Mouse (Mus musculus): Measurements from ENCODE around the gene Vmn1r90.
"Not testable (repeated sequence)": the region's sequence is repeated elsewhere in the genome, so short reads cannot be mapped to it uniquely, and the experiment has no call there.

The Vmn1r90 gene
- long read RNA-seq, experiment 1: 0 reads
- long read RNA-seq, experiment 2: 0 reads

GRCm38 (mm10) chr7:14563406-14563805 is at the start of gene Vmn1r90:
Gene Vmn1r90, minus strand, starts transcription at chr7:14563506.
- intact Hi-C loops (cut with DNase I): no loop called here

- intact Hi-C loops (cut with DNase I): not testable (repeated sequence)
Observed at GRCm38 (mm10) chr7:14593009-14593408, 29.7 kb upstream of the Vmn1r90 start.

GRCm38 (mm10) chr7:14552284-14552683 is 11.0 kb downstream of the Vmn1r90 start:
- intact Hi-C loops (cut with DNase I): no loop called here

- intact Hi-C loops (cut with DNase I): no loop called here
Observed at GRCm38 (mm10) chr7:14525280-14525679, 38.0 kb downstream of the Vmn1r90 start.

- intact Hi-C loops (cut with DNase I): no loop called here
Observed at GRCm38 (mm10) chr7:14522636-14523035, 40.7 kb downstream of the Vmn1r90 start.

GRCm38 (mm10) chr7:14518301-14518700 is 45.0 kb downstream of the Vmn1r90 start:
- intact Hi-C loops (cut with DNase I): no loop called here

Measured in adrenal gland (tissue).